Mouse (Mus musculus): ENCODE measurements at regions not wholly inside any gene's neighbourhood (a gene's known extent, or its start where the extent isn't known, plus 50 kb on each side); places are given as distances from the start of the nearest gene placed in this dataset.
"Not testable (repeated sequence)": the region's sequence is repeated elsewhere in the genome, so short reads cannot be mapped to it uniquely, and the experiment has no call there.

DNA sequence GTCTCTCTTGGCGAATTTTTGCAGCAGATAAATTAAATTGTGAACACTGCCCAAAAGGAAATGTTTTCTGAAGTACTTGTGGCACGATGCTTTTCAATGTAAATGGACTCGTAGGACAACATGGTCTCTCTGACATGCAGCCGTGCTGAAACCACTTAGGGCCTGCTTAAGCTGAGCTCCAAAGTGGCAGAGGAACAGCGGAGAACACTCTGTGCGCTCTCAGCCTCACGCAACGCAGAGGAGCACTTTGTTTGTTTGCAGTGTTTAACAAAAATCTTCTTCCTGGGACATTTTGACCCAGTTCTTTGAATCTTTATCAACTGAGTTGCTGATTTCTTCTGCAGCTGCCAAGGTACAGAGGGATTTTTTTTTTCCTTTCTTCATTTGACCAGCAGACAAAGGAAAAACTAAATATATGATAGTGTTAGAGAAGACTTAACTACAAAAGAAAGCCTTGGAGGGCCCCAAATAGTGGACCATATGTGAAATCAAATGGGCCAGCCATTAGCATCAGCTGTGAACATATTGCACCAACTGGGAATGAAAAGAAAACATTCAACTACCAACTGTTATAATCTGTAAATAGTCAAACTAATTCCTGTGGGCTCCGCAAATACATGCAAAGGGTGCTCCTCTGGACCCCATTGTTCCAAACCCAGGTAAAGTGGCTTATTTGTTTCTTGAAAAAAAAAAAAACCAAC is 639.5 kb downstream of the Rwdd3 start:
- DNase-seq (ENCODE audit: low read depth, low spot score), result no peak

DNA sequence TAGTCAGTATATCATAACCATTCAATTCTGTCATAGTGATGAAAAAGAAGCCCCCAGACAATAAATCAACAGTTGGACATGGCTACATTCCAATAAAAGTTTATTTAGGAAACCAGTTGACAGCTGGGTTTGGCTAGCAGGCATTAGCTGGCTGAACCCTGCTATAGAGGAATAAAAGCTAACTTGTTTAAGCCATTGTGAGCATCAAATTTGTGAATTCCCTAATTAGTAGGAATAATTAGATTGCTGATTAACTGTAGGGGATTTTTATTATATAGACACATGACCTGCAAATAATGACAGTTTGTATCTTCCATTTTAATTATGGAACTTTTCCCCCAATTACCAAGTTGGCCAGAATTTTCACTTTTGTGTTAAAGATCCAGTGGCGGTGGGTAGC is 659.8 kb downstream of the Rwdd3 start:
- DNase-seq (ENCODE audit: low read depth, low spot score), result no peak

GRCm38 (mm10) chr3:120498937-120499336 is 672.6 kb downstream of the Rwdd3 start:
- no peak for DNase-seq (ENCODE audit: low read depth, low spot score)

GRCm38 (mm10) chr3:120477934-120478333 is 693.6 kb downstream of the Rwdd3 start:
- no peak for DNase-seq (ENCODE audit: low read depth, low spot score)

DNA sequence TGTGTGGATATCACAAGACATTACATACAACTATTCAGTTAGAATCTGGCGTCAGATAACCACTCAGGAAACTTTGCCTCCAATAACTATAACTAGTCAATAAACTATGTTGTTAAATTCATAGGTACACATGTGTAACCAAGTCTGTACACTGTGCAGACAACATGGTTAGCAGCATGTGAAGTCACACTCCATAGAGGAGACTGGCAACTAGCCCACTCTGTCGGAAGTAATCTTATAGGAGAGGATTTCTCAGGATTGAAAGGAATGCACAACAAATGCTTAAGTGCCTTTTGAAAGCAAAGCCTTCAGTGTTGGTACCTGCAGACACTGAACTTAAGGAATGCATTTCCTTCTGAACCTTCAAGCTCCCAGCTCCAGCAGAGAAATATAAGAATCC is 693.0 kb upstream of the Ptbp2 start:
- DNase-seq (ENCODE audit: low read depth, low spot score), result no peak

- no peak for DNase-seq (ENCODE audit: low read depth, low spot score)
Observed at GRCm38 (mm10) chr3:120473645-120474038, 689.4 kb upstream of the Ptbp2 start.

DNA sequence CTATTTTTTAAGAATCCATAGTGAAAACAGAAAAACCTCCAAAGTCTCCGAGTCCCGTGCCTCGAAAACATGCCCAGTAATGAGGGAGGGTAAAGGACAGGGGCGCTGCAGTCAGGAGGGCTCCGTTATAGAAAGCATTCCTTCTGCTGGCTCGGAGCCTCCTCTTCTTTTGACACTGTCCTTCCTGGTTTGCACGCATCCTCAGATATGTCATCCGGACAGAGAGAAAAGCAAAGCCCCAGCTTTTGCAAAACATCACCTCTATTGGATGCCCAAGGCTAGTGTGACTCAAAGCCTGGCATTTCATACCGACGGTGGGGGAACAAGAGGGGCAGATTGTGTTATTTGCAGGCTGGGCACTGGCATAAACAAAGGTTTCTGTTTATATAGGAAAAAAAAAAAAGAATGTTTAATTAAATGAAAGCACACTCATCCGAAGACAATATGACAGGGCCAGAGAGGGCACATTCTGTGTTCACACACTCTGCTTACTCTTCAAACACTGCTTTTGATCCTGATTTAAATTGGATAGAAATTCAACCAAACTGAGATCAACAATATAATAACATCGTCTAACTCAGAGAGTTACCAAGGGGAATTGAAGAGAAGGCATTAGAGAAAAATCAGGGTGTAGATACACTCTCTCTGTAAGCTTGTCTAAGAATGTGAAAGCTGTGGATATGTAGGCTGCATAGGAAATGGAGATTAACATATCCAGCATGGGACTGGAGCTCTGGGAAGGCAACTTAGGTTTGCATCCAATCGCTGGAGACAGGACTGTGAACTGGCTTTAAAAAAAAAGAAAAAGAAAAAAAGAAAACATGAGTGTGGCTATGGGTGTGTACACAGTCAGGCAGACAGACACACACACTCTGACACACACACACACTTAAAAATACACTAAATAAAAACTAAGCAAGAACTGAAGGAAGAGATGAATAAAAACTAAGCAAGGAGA is 688.7 kb upstream of the Ptbp2 start:
- DNase-seq (ENCODE audit: low read depth, low spot score), result no peak

DNA sequence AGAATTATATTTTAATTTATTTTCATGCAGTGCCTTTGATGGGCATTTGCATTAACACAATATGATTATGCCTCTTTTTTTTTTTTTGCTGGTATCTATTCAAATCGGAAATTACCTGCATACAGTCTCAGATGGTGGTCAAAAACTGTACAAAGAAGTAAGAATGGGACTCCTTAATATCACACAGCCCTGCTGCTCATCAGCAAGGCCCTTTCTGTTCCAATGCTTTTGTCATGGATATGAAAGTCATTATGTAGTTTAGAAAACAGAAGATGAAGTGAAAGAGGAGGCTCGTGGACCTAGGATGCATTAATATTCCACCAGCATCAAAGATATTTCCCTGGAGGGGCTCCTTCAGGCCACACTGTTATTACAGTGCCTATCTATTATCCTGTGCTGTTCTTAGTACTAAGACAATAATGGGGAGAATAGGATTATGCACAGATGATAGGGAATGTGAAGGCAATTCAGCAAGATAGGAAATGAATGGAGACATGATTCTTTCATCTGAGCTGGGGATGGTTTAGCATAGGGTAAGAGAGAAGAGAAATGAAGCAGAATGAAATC is 687.7 kb upstream of the Ptbp2 start:
- no peak for DNase-seq (ENCODE audit: low read depth, low spot score)

DNA sequence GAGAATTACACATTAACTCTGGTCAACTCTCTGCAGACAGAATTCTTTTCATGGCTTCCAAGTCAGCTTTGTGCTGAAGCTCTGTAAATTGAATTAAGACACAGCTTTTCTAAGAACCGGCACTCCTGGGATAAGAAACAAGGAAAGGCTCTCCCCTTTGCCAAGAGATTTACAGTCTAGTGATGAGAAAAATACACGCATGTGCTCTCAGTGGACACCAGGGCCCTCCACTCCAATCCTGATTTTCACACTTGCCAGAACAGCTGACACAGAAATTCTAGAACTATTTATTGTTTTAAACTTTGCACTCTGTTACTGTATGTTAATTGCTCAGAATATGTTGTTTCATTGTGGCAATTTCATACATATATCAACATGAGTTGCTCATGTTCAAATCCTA is 684.6 kb upstream of the Ptbp2 start:
- DNase-seq (ENCODE audit: low read depth, low spot score), result no peak

DNA sequence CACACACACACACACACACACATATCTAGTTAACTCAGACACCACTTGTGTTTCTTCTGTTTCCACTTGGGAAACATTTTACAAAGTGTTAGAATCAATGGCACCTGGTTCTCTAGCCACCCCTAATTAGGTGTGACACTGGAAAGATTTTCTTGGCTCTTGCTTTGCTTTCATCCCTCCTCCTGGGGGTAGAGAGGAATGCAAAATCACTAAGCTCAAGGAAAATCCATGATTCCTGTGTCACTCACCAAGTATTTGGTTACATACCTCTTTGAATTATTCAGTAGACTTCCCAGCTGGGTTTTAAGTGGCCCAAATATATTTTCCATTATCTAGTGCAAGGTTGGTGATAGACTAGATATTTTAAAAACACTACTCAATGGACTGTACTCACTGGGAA is 676.5 kb upstream of the Ptbp2 start:
- no peak for DNase-seq (ENCODE audit: low read depth, low spot score)

- DNase-seq (ENCODE audit: low read depth, low spot score), result no peak
Observed at GRCm38 (mm10) chr3:120457912-120458311, 673.6 kb upstream of the Ptbp2 start.

DNA sequence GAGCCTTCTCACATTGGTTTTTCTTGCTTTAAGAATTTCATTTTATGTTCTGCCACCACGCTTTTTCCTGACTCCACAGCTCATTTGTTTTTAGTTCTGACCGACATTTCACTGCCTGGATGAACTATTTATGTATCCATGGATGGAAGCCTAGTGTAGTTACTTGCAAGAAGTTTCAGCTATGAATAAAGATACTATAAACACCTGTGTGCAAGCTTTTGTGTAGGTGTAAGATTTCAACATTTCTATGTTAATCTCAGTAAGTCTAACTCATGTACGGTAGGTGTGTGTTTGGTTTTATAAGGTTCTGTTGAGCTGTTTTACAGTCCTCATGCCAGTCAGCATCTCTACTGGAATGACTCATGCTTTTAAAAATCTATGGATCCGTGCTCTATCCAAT is 656.9 kb upstream of the Ptbp2 start:
- DNase-seq (ENCODE audit: low read depth, low spot score), result no peak

- DNase-seq (ENCODE audit: low read depth, low spot score), result no peak
Observed at GRCm38 (mm10) chr3:120430285-120430684, 646.0 kb upstream of the Ptbp2 start.

- no peak for DNase-seq (ENCODE audit: low read depth, low spot score)
Observed at GRCm38 (mm10) chr3:120416634-120417033, 632.4 kb upstream of the Ptbp2 start.

GRCm38 (mm10) chr3:120375688-120376289 is 591.5 kb upstream of the Ptbp2 start:
- no peak for DNase-seq (ENCODE audit: low read depth, low spot score)

DNA sequence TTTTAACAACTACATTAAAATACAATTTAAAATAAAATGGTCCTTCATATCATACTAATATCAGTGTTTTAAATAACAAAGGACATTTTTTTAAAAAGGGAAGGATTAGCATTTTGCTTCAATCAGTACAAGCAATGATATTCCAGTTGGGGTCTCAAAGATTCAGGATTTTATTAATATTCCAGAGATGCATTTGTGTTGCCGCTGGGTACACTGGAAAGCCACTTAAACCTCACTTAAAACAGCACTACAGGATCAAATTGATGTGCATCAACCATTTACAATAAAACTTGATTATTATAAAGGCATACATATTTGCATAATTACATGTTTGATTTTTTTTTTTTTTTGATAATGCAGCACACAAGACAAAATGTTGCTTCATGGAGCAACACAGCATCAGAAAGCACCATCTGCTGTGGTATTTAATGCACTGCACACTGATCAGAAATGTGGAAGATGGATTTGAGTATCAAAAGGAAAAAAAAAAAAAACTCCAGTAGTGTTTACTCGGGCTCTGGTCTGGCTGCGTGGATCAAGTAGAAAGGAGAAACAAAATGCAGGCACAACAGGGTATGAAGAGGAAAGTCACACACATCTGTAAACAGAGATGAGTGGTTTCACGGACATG is 558.6 kb upstream of the Ptbp2 start:
- DNase-seq (ENCODE audit: low read depth, low spot score), result no peak

- no peak for DNase-seq (ENCODE audit: low read depth, low spot score)
Observed at GRCm38 (mm10) chr3:120341882-120342281, 557.6 kb upstream of the Ptbp2 start.

GRCm38 (mm10) chr3:120335843-120336585 is 551.7 kb upstream of the Ptbp2 start:
- DNase-seq (ENCODE audit: low read depth, low spot score), result no peak

GRCm38 (mm10) chr3:120307042-120307441 is 522.8 kb upstream of the Ptbp2 start:
- not testable (repeated sequence) for DNase-seq (ENCODE audit: low read depth, low spot score)

- DNase-seq (ENCODE audit: low read depth, low spot score), result no peak
Observed at GRCm38 (mm10) chr3:120305608-120306007, 521.3 kb upstream of the Ptbp2 start.
